Mouse (Mus musculus): Measurements from ENCODE around the gene Pip5k1a.

DNA sequence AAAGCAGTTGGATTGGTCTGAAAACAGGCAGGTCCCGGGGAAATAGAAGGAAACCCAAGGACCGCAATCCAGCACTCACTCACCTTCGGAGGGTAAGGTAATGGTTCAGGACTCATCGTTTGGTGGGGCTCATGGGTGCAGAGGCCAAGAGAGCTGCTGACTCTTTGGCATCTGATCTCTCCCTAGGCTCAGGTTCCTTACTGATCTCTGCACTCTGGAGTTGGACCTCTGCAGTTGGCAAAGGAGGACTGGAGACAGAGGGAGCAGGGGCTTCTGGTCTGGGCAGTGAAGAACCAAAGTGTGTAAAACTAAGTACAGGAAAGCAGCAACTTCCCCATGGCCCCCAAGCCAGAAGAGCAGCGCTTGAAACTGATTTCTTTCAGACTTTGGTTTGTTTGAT lies 23.4 kb upstream of the Pip5k1a start:
- TF ChIP-seq CTCF (IDR thresholded peaks at IDR 0.05; ENCODE audit: low read depth) (no peak), EP300 (IDR thresholded peaks at IDR 0.05; ENCODE audit: low read depth) (no peak)

Data from liver, embryonic 14.5 days (tissue).